Mouse (Mus musculus) ES-E14 (cell line): ENCODE results near the gene Spsb4.

ENCODE experiments used
- HCFC1 ChIP-seq: IDR thresholded peaks from 2 replicates; pipeline ENCODE4 v1.6.1; 2012; ENCODE audit warnings: low read length, inconsistent platforms, borderline replicate concordance; ENCODE audit not compliant: insufficient read depth
- ZC3H11A ChIP-seq: IDR thresholded peaks from 2 replicates; pipeline ENCODE4 v1.6.1; 2012; ENCODE audit warnings: low read depth, mild to moderate bottlenecking, inconsistent platforms, low read length, borderline replicate concordance
- ZNF384 ChIP-seq: IDR thresholded peaks from 2 replicates; pipeline ENCODE4 v1.6.1; 2012; ENCODE audit warnings: low read depth, low read length, inconsistent platforms

DNA sequence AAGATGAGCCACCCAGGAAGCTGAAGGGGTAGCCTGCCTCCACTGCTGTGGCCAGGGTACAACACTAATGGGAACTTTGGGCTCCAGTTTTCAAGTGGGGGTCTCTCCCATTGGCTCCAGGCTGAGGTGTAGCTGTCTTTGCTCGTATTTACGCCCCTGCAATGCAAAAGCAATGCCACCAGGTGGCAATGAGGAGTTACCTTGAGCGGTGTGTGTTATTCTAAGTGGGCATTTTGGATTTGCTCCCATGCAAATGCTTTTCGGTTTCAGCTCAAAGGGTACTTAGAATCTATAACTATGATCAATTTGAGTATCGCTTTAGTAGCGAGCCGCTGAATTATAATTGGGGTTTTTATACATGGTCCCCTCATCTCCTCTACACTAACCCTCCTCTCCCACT is 57.6 kb downstream of the Spsb4 start:
- no peak for TF ChIP-seq HCFC1
- peak; percentile 48; the same call in 1 of the 2 replicates for TF ChIP-seq ZC3H11A
- no peak for TF ChIP-seq ZNF384
